Mouse (Mus musculus) liver, adult 2 months (tissue): ENCODE data around the gene Scn5a. TPM values are rescaled to one million over a fixed set of nuclear protein-coding genes. Genes with fewer than 3 reads are reported as not detected.

Experiments used
- DNase-seq: peaks from one replicate; pipeline ENCODE4 v3.0.0-alpha.2; 2011; ENCODE audit warnings: low read depth, low spot score; ENCODE audit errors: extremely low read depth
- H3K27ac ChIP-seq: fragments of 200-500 bp; replicated peaks from 2 replicates; pipeline ENCODE4 v1.5.1; 2012; ENCODE audit warnings: low read depth, mild to moderate bottlenecking, control low read depth, inconsistent platforms, low read length; ENCODE audit not compliant: insufficient read depth
- H3K27me3 ChIP-seq: fragments of 200-500 bp; 2 replicates; pipeline ENCODE4 v1.6.1; 2012; ENCODE audit warnings: mild to moderate bottlenecking, moderate library complexity, low read length, inconsistent platforms; ENCODE audit not compliant: control insufficient read depth, insufficient read depth
- H3K36me3 ChIP-seq: fragments of 200-500 bp; 2 replicates; pipeline ENCODE4 v1.6.1; 2012; ENCODE audit warnings: low read length, inconsistent platforms; ENCODE audit not compliant: control insufficient read depth, insufficient read depth
- H3K4me1 ChIP-seq: fragments of 200-500 bp; 2 replicates; pipeline ENCODE4 v1.6.1; 2011; ENCODE audit warnings: low read length; ENCODE audit not compliant: control insufficient read depth, insufficient read depth
- H3K4me3 ChIP-seq: fragments of 200-500 bp; 2 replicates; pipeline ENCODE4 v1.5.1; 2011; ENCODE audit warnings: low read depth, mild to moderate bottlenecking, control low read depth, low read length, moderate library complexity; ENCODE audit not compliant: insufficient read depth
- H3K79me2 ChIP-seq: fragments of 200-500 bp; 2 replicates; pipeline ENCODE4 v1.6.1; 2012; ENCODE audit warnings: inconsistent platforms, mild to moderate bottlenecking, low read length, moderate library complexity; ENCODE audit not compliant: control insufficient read depth, insufficient read depth
- H3K9ac ChIP-seq: fragments of 200-500 bp; 2 replicates; pipeline ENCODE4 v1.6.1; 2012; ENCODE audit warnings: low read depth, mild to moderate bottlenecking, control low read depth, inconsistent platforms, low read length
- CTCF ChIP-seq: fragments of 200-500 bp; IDR thresholded peaks from 2 replicates; pipeline ENCODE4 v1.5.1; 2011; ENCODE audit warnings: low read depth, low read length, control low read depth
- POLR2A ChIP-seq: fragments of 200-500 bp; IDR thresholded peaks from 2 replicates; pipeline ENCODE4 v1.6.1; 2011; ENCODE audit warnings: low read length, control low read depth; ENCODE audit not compliant: insufficient read depth; ENCODE audit errors: extremely low read depth
- WGBS: fragments of 180-500 bp; shearing (Covaris S2); methylation state at CpG from one replicate; pipeline ENCODE4 v1.1.7; 2018; 5-methylcytosine and 5-hydroxymethylcytosine counted together
- polyA plus RNA-seq: library from polyadenylated mRNA; depleted of rRNA; stranded (reverse); fragments of >200 nt; gene quantifications from 2 replicates; pipeline ENCODE4 v1.2.3, GENCODE M21; 2012
- total RNA-seq: library from RNA; depleted of rRNA; stranded (reverse); fragments of >200 nt; gene quantifications from 2 replicates; pipeline ENCODE4 v1.2.3, GENCODE M21; 2014

Gene Scn5a
- total and polyA plus RNA-seq, 2 experiments = not detected

- Histone ChIP-seq H3K27ac (no peak overlapping the region), H3K79me2 (no peaks in the 10 kb centered on the region), H3K4me3 (no peak overlapping the region), H3K36me3 (no peaks in the 10 kb centered on the region), H3K4me1 (no peaks in the 10 kb centered on the region), H3K27me3 (0 out of 2 replicates have a peak, but pooled peaks cover 3% of the 10 kb centered on the region), H3K9ac (no peak overlapping the region)
- TF ChIP-seq CTCF = no peak
- TF ChIP-seq POLR2A = no peak
- 54% methylated on average over 6 of the region's 6 CpGs for WGBS
- no peak for DNase-seq
Measured at GRCm38 (mm10) chr9:119563617-119564016, 15.2 kb downstream of the Scn5a start.

- H3K27ac ChIP-seq = no peak overlapping the region
- no peak overlapping the region for H3K9ac ChIP-seq
- no peaks in the 10 kb centered on the region for H3K79me2 ChIP-seq
- no peak for TF ChIP-seq POLR2A
- TF ChIP-seq CTCF = no peak
- DNase-seq = no peak
- no peaks in the 10 kb centered on the region for H3K4me1 ChIP-seq
- no peak overlapping the region for H3K4me3 ChIP-seq
- H3K27me3 ChIP-seq = 0 out of 2 replicates have a peak, but pooled peaks cover 3% of the 10 kb centered on the region
- H3K36me3 ChIP-seq = no peaks in the 10 kb centered on the region
- WGBS = 83% methylated on average over 12 of the region's 12 CpGs
Measured at GRCm38 (mm10) chr9:119562256-119562655, 16.6 kb downstream of the Scn5a start.

GRCm38 (mm10) chr9:119561746-119562145 lies 17.1 kb downstream of the Scn5a start:
- Histone ChIP-seq H3K27ac (no peak overlapping the region), H3K27me3 (0 out of 2 replicates have a peak, but pooled peaks cover 3% of the 10 kb centered on the region), H3K79me2 (no peaks in the 10 kb centered on the region), H3K36me3 (no peaks in the 10 kb centered on the region), H3K9ac (no peak overlapping the region), H3K4me3 (no peak overlapping the region), H3K4me1 (no peaks in the 10 kb centered on the region)
- 80% methylated on average over 8 of the region's 8 CpGs for WGBS
- no peak for TF ChIP-seq CTCF
- no peak for DNase-seq

GRCm38 (mm10) chr9:119559537-119560276 lies 19.1 kb downstream of the Scn5a start:
- DNase-seq = no peak
- no peaks in the 10 kb centered on the region for H3K4me1 ChIP-seq
- no peaks in the 10 kb centered on the region for H3K36me3 ChIP-seq
- H3K27me3 ChIP-seq = no peaks in the 10 kb centered on the region
- H3K27ac ChIP-seq = no peak overlapping the region
- WGBS = 80% methylated on average over 16 of the region's 16 CpGs
- H3K4me3 ChIP-seq = no peak overlapping the region
- TF ChIP-seq POLR2A (no peak), CTCF (no peak)
- no peaks in the 10 kb centered on the region for H3K79me2 ChIP-seq
- no peak overlapping the region for H3K9ac ChIP-seq

- Histone ChIP-seq H3K27me3 (no peaks in the 10 kb centered on the region), H3K4me1 (no peaks in the 10 kb centered on the region), H3K79me2 (no peaks in the 10 kb centered on the region), H3K36me3 (no peaks in the 10 kb centered on the region), H3K4me3 (no peak overlapping the region), H3K27ac (no peak overlapping the region), H3K9ac (no peak overlapping the region)
- whole genome bisulfite sequencing = 32% methylated on average over 12 of the region's 12 CpGs
- DNase-seq = no peak
- TF ChIP-seq POLR2A (no peak), CTCF (peak; percentile 72)
Measured at GRCm38 (mm10) chr9:119558119-119558854, 20.5 kb downstream of the Scn5a start.

- H3K4me3 ChIP-seq = no peak overlapping the region
Measured at GRCm38 (mm10) chr9:119556043-119556442, 22.8 kb downstream of the Scn5a start.

More at GRCm38 (mm10) chr9:119556043-119556442, 22.8 kb downstream of the Scn5a start:
- Histone ChIP-seq H3K27me3 (no peaks in the 10 kb centered on the region), H3K27ac (no peak overlapping the region), H3K79me2 (no peaks in the 10 kb centered on the region), H3K4me1 (no peaks in the 10 kb centered on the region), H3K9ac (no peak overlapping the region), H3K36me3 (no peaks in the 10 kb centered on the region)
- WGBS = 94% methylated on average over 3 of the region's 3 CpGs
- DNase-seq = no peak
- TF ChIP-seq POLR2A (no peak), CTCF (no peak)
